In genomic region chr8:126832163-126832978, GRCm38 (mm10) we compare ENCODE assay signal across 8 mouse cellular contexts.
DNase-seq lines count a peak whose midpoint lies in the region; ATAC-seq and TF ChIP-seq lines count a peak whose summit lies in the region.

No protein-coding gene starts in this region.

- no peaks in the 10 kb centered on the region for H3K9me3 ChIP-seq in embryonic facial prominence, embryonic 14.5 days (ENCODE audit: control insufficient read depth, low read length)
- no peaks in the 10 kb centered on the region for H3K9me3 ChIP-seq in intestine, embryonic 14.5 days (ENCODE audit: control insufficient read depth, low read length)

- H3K27me3 ChIP-seq in embryonic facial prominence, embryonic 14.5 days (replicated peaks; ENCODE audit: control insufficient read depth, insufficient read depth, low read length): no peaks in the 10 kb centered on the region
- no peaks in the 10 kb centered on the region for H3K27me3 ChIP-seq in intestine, embryonic 14.5 days (replicated peaks; ENCODE audit: control insufficient read depth, insufficient read depth, low read length)

- TF ChIP-seq CTCF in lung, adult 2 months (IDR thresholded peaks at IDR 0.05; ENCODE audit: insufficient read depth, low read length): no peak

- peak overlapping the region; percentile 17; the same call in 1 of the 2 replicates for H3K4me2 ChIP-seq in embryonic facial prominence, embryonic 14.5 days (ENCODE audit: low read depth, low read length)
- H3K4me2 ChIP-seq in intestine, embryonic 14.5 days (ENCODE audit: low read length): no peak overlapping the region

- H3K27ac ChIP-seq in embryonic facial prominence, embryonic 14.5 days (replicated peaks; ENCODE audit: low read depth, low read length): peak overlapping the region; percentile 92
- H3K27ac ChIP-seq in intestine, embryonic 14.5 days (ENCODE audit: low read depth): peak overlapping the region; percentile 64

- DNase-seq in layer of hippocampus, adult 9-11 months: peak; percentile 75
- no peak for DNase-seq in layer of hippocampus, postnatal 10 days (ENCODE audit: low spot score in 2 of 2)
- peak; percentile 86 for DNase-seq in embryonic facial prominence, embryonic 14.5 days (ENCODE audit: low spot score)
- no peak for DNase-seq in intestine, embryonic 14.5 days (ENCODE audit: low spot score)
- DNase-seq in lung, adult 2 months: peak; percentile 49
- DNase-seq in spleen, postnatal 4 days (ENCODE audit: low spot score in 2 of 2): peak; percentile 73 to 76
- no peak for DNase-seq in right cerebral cortex, postnatal 25 days
- DNase-seq in ovary, postnatal 10 days (ENCODE audit: low spot score): no peak

- no peaks in the 10 kb centered on the region for H3K36me3 ChIP-seq in embryonic facial prominence, embryonic 14.5 days (ENCODE audit: control insufficient read depth, insufficient read depth, low read length)
- H3K36me3 ChIP-seq in intestine, embryonic 14.5 days (ENCODE audit: control insufficient read depth, insufficient read depth, low read length): no peaks in the 10 kb centered on the region

- H3K4me3 ChIP-seq in embryonic facial prominence, embryonic 14.5 days (ENCODE audit: low read depth, low read length): no peak overlapping the region
- no peak overlapping the region for H3K4me3 ChIP-seq in intestine, embryonic 14.5 days (ENCODE audit: low read depth, low read length)
- H3K4me3 ChIP-seq in lung, adult 2 months (replicated peaks; ENCODE audit: extremely low read depth, low read depth, low read length): no peak overlapping the region

- no peak for TF ChIP-seq POLR2A in lung, adult 2 months (IDR thresholded peaks at IDR 0.05; ENCODE audit: borderline replicate concordance, extremely low read depth, low read depth, low read length)

- 0 out of 2 replicates have a peak overlapping the region, but pooled peaks have one; percentile 3 for H3K9ac ChIP-seq in embryonic facial prominence, embryonic 14.5 days (ENCODE audit: low read depth, low read length)
- H3K9ac ChIP-seq in intestine, embryonic 14.5 days (ENCODE audit: low read length): no peak overlapping the region

- peaks cover 50% of the 10 kb centered on the region for H3K4me1 ChIP-seq in embryonic facial prominence, embryonic 14.5 days (ENCODE audit: control insufficient read depth, insufficient read depth, low read length)
- H3K4me1 ChIP-seq in intestine, embryonic 14.5 days (replicated peaks; ENCODE audit: control insufficient read depth, insufficient read depth, low read length): peaks cover 55% of the 10 kb centered on the region
- peaks cover 39% of the 10 kb centered on the region for H3K4me1 ChIP-seq in lung, adult 2 months (ENCODE audit: control insufficient read depth, insufficient read depth, low read length)

- 0 out of 2 replicates have a peak, but pooled peaks have one; percentile 13 for ATAC-seq in embryonic facial prominence, embryonic 14.5 days (ENCODE audit: low read depth)
- ATAC-seq in intestine, embryonic 14.5 days (replicated peaks; ENCODE audit: low FRiP score, low TSS enrichment, low read depth): no peak

- WGBS in embryonic facial prominence, embryonic 14.5 days: 45% methylated on average over 12 of the region's 12 CpGs
- 75% methylated on average over 12 of the region's 12 CpGs for WGBS in intestine, embryonic 14.5 days
- 56% methylated on average over 12 of the region's 12 CpGs for WGBS in lung, adult 2 months

Comparison
In these comparisons a context has a peak if more than half of its experiments do, and no peak if none do; other contexts are left out.
1. DNase-seq: peak in layer of hippocampus, adult 9-11 months (single experiment), embryonic facial prominence, embryonic 14.5 days (single experiment), lung, adult 2 months (single experiment) and spleen, postnatal 4 days (2 of 2); none in layer of hippocampus, postnatal 10 days (0 of 2), intestine, embryonic 14.5 days (single experiment), right cerebral cortex, postnatal 25 days (single experiment) and ovary, postnatal 10 days (single experiment).